Mouse (Mus musculus): ENCODE measurements around the gene Tnrc6c.

Gene Tnrc6c

GRCm38 (mm10) chr11:117678155-117678554, 24.1 kb downstream of the Tnrc6c start:
- no peak for DNase-seq

GRCm38 (mm10) chr11:117678740-117679139, 24.7 kb downstream of the Tnrc6c start:
- no peak for DNase-seq

- DNase-seq = no peak
Measured at GRCm38 (mm10) chr11:117684640-117685039, 30.6 kb downstream of the Tnrc6c start.

GRCm38 (mm10) chr11:117685461-117685860, 31.4 kb downstream of the Tnrc6c start:
- DNase-seq = no peak

GRCm38 (mm10) chr11:117686021-117686420, 31.9 kb downstream of the Tnrc6c start:
- DNase-seq = peak; percentile 13

- DNase-seq = no peak
Measured at GRCm38 (mm10) chr11:117688603-117689002, 34.5 kb downstream of the Tnrc6c start.

GRCm38 (mm10) chr11:117691311-117691710, 37.2 kb downstream of the Tnrc6c start:
- no peak for DNase-seq

- DNase-seq = no peak
Measured at GRCm38 (mm10) chr11:117694050-117694449, 40.0 kb downstream of the Tnrc6c start.

GRCm38 (mm10) chr11:117696585-117696984, 42.5 kb downstream of the Tnrc6c start:
- DNase-seq = peak; percentile 16

- DNase-seq = no peak
Measured at GRCm38 (mm10) chr11:117700871-117701270, 46.8 kb downstream of the Tnrc6c start.

GRCm38 (mm10) chr11:117706267-117706666, 52.2 kb downstream of the Tnrc6c start:
- no peak for DNase-seq

- DNase-seq = no peak
Measured at GRCm38 (mm10) chr11:117707238-117707637, 53.1 kb downstream of the Tnrc6c start.

- peak; percentile 68 for DNase-seq
Measured at GRCm38 (mm10) chr11:117709308-117709707, 55.2 kb downstream of the Tnrc6c start.

GRCm38 (mm10) chr11:117710815-117711294, 56.8 kb downstream of the Tnrc6c start:
- DNase-seq = no peak

- no peak for DNase-seq
Measured at GRCm38 (mm10) chr11:117712065-117712464, 58.0 kb downstream of the Tnrc6c start.

GRCm38 (mm10) chr11:117713375-117713774, 59.3 kb downstream of the Tnrc6c start:
- no peak for DNase-seq

GRCm38 (mm10) chr11:117718838-117719237, 64.7 kb downstream of the Tnrc6c start:
- no peak for DNase-seq

- DNase-seq = no peak
Measured at GRCm38 (mm10) chr11:117724604-117725301, 70.7 kb downstream of the Tnrc6c start.

GRCm38 (mm10) chr11:117727031-117727430, 72.9 kb downstream of the Tnrc6c start:
- DNase-seq = no peak

GRCm38 (mm10) chr11:117728245-117728644, 74.2 kb downstream of the Tnrc6c start:
- DNase-seq = no peak

- DNase-seq = no peak
Measured at GRCm38 (mm10) chr11:117728841-117729240, 74.8 kb downstream of the Tnrc6c start.

- DNase-seq = no peak
Measured at GRCm38 (mm10) chr11:117729341-117729740, 75.3 kb downstream of the Tnrc6c start.

GRCm38 (mm10) chr11:117729798-117730489, 75.9 kb downstream of the Tnrc6c start:
- no peak for DNase-seq

GRCm38 (mm10) chr11:117730490-117730838, 76.4 kb downstream of the Tnrc6c start:
- no peak for DNase-seq

All from liver (tissue).